Mouse (Mus musculus) C2C12 (cell line): ENCODE measurements at regions not wholly inside any gene's neighbourhood (a gene's known extent, or its start where the extent isn't known, plus 50 kb on each side); places are given as distances from the start of the nearest gene placed in this dataset.

Experiments
- H3K27me3 ChIP-seq: one replicate; pipeline ENCODE4 v1.6.1; 2011; ENCODE audit not compliant: control insufficient read depth, insufficient read depth, insufficient read length
- H3K36me3 ChIP-seq: one replicate; pipeline ENCODE4 v1.6.1; 2011; ENCODE audit not compliant: control insufficient read depth, insufficient read depth
- H3K4me3 ChIP-seq: one replicate; pipeline ENCODE4 v1.5.1; 2011; ENCODE audit warnings: mild to moderate bottlenecking, control low read depth; ENCODE audit not compliant: poor library complexity, insufficient read depth, severe bottlenecking
- H3K79me2 ChIP-seq: one replicate; pipeline ENCODE4 v1.6.1; 2011; ENCODE audit not compliant: control insufficient read depth, insufficient read depth
- H3K79me3 ChIP-seq: one replicate; pipeline ENCODE4 v1.6.1; 2011; ENCODE audit warnings: low read depth, control low read depth
- H3ac ChIP-seq: one replicate; pipeline ENCODE3; 2011; ENCODE audit warnings: low read depth; ENCODE audit not compliant: control insufficient read depth, insufficient read length
- CEBPB ChIP-seq: IDR thresholded peaks from one replicate; pipeline ENCODE4 v1.6.1; 2011; ENCODE audit warnings: low read depth, mild to moderate bottlenecking, control low read depth, moderate library complexity
- CTCF ChIP-seq: IDR thresholded peaks from one replicate; pipeline ENCODE4 v1.5.1; 2011; ENCODE audit not compliant: control insufficient read depth, insufficient read depth, insufficient read length
- FOSL1 ChIP-seq: IDR thresholded peaks from one replicate; pipeline ENCODE4 v1.8.0; 2011; ENCODE audit warnings: mild to moderate bottlenecking, low read length; ENCODE audit not compliant: poor library complexity, insufficient read depth, severe bottlenecking
- MAX ChIP-seq: IDR thresholded peaks from one replicate; pipeline ENCODE4 v1.6.1; 2011; ENCODE audit warnings: mild to moderate bottlenecking, control low read depth
- MYOD1 ChIP-seq: IDR thresholded peaks from one replicate; pipeline ENCODE4 v1.6.1; 2011; ENCODE audit warnings: low read depth; ENCODE audit not compliant: control insufficient read depth, insufficient read length
- MYOG ChIP-seq: IDR thresholded peaks from one replicate; pipeline ENCODE4 v1.6.1; 2011; ENCODE audit not compliant: control insufficient read depth, insufficient read length; ENCODE audit errors: extremely low read depth
- USF1 ChIP-seq: IDR thresholded peaks from one replicate; pipeline ENCODE4 v1.6.1; 2011; ENCODE audit warnings: low read depth, mild to moderate bottlenecking, control low read depth, moderate library complexity

DNA sequence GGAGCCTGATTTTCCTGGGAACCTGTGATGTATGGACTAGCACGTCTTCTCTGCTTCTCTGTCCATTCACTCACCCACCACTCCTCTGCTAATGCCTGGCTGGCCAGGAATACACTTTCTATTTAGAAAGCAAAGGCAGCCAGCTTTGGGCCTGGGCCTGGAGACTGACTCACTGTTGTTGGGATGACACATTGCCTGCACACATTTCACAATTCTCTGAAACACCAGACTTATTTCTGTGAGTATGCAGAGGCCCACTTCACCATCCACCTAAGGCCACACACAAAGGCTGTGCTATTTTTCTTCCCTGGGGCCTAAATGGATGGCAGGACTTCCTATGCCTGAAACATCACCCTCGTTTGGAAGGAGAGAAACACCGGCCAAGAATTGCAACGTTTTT is 199.7 kb upstream of the Klf4 start:
- Histone ChIP-seq H3ac (no peak overlapping the region), H3K79me3 (no peaks in the 10 kb centered on the region), H3K27me3 (no peaks in the 10 kb centered on the region), H3K79me2 (no peaks in the 10 kb centered on the region), H3K36me3 (no peaks in the 10 kb centered on the region), H3K4me3 (no peak overlapping the region)
- TF ChIP-seq CTCF, result no peak
- TF ChIP-seq MAX, result peak; percentile 52
- peak; percentile 90 for TF ChIP-seq FOSL1
- TF ChIP-seq MYOD1, result no peak
- peak; percentile 98 for TF ChIP-seq CEBPB
- TF ChIP-seq USF1, result no peak
- TF ChIP-seq MYOG, result no peak

DNA sequence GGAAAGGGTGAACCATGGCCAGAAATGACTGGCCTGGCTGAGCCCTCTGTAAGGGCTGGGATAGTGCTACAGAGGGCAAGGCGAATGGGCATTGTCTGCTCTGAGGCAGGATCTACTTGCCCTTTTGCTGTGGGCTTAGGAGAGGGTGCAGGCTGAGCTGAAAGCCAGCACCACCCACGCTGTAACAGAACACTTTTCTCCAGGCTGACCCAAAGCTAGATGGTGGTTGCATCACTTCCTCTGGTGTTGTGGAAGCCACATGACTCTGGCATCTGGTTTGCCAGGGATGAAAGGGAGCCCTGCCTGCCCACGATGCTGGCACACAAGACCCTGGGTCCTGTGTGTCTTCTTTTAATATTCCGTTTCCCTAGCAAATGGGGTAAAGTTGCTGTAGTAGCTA is 198.0 kb upstream of the Klf4 start:
- no peaks in the 10 kb centered on the region for H3K79me2 ChIP-seq

DNA sequence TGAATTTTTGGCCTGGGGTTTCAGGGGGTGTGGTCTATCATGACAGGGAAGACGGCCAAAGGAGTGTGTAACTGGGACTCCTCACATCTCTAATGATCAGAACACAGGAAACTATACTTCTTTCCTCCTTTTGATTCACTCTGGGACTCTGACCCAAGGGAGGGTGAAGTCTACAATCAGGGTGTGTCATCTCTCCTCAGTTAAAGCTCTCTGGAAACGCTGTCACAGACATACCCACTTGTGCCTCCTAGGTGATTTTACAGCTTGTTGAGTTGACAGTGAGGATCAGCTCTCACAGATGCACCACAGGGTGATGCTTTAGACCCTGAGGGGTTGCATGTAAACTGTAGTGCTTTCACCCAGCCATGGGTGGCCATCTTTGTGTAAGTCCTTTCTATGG is 194.9 kb upstream of the Klf4 start:
- H3K36me3 ChIP-seq, result no peaks in the 10 kb centered on the region
- no peaks in the 10 kb centered on the region for H3K79me2 ChIP-seq
- H3K27me3 ChIP-seq, result no peaks in the 10 kb centered on the region
- no peak overlapping the region for H3ac ChIP-seq
- TF ChIP-seq FOSL1 (no peak), CTCF (no peak), MAX (no peak), MYOG (no peak), USF1 (no peak), CEBPB (no peak), MYOD1 (no peak)
- no peaks in the 10 kb centered on the region for H3K79me3 ChIP-seq
- no peak overlapping the region for H3K4me3 ChIP-seq

More for the DNA sequence above, 198.0 kb upstream of the Klf4 start:
- H3ac ChIP-seq, result no peak overlapping the region
- no peaks in the 10 kb centered on the region for H3K79me3 ChIP-seq
- H3K4me3 ChIP-seq, result no peak overlapping the region
- H3K36me3 ChIP-seq, result no peaks in the 10 kb centered on the region
- H3K27me3 ChIP-seq, result no peaks in the 10 kb centered on the region
- TF ChIP-seq MAX, result peak; percentile 90
- TF ChIP-seq CEBPB, result peak; percentile 91
- TF ChIP-seq FOSL1, result no peak
- peak; percentile 84 for TF ChIP-seq USF1

DNA sequence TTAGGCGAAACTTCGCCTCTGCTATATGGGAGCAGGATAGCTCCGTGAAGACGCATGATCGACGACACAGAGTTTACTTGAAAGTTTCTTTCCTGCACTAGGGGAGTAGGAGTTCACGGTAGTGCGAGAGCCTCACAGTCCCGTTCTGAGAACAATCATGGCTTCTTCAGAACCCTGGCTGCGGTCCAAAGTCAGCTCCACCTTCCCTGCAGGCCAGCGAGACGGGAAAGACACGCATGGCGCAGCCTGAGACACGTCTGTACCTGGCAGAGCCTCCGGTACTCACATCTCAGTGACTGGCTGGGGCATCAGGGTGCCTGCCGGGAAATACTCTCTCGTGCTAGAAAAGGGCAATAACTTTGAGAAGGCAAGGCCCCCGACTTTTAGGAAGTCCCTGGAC is 193.8 kb upstream of the Klf4 start:
- Histone ChIP-seq H3K27me3 (no peaks in the 10 kb centered on the region), H3K79me3 (no peaks in the 10 kb centered on the region), H3K79me2 (no peaks in the 10 kb centered on the region), H3K36me3 (no peaks in the 10 kb centered on the region), H3K4me3 (no peak overlapping the region), H3ac (no peak overlapping the region)
- TF ChIP-seq CEBPB (no peak), USF1 (no peak), CTCF (no peak), MYOG (no peak)

DNA sequence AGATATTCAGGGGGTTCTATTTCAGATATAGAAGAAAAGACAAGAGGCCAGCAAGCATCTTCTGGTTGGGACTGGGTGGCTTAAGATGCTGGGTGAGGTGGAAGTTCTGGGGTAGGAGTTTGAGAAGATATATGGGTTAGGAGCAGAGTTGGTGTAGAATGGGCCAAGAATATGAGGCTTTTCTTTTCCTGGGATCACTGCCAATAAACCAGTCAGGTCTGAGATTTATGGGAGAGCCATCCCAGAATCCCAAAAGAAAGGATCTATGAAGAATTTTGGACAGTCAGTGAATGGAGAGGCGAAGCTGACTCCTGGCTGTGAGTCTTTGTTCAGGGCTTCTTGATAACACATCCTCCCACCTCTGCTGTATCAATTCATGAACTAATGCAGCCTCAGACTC is 192.0 kb upstream of the Klf4 start:
- Histone ChIP-seq H3K36me3 (no peaks in the 10 kb centered on the region), H3K79me2 (no peaks in the 10 kb centered on the region), H3K4me3 (no peak overlapping the region), H3K27me3 (no peaks in the 10 kb centered on the region), H3ac (no peak overlapping the region), H3K79me3 (no peaks in the 10 kb centered on the region)
- TF ChIP-seq CEBPB (no peak), MAX (no peak), MYOG (no peak), MYOD1 (no peak), USF1 (no peak)

DNA sequence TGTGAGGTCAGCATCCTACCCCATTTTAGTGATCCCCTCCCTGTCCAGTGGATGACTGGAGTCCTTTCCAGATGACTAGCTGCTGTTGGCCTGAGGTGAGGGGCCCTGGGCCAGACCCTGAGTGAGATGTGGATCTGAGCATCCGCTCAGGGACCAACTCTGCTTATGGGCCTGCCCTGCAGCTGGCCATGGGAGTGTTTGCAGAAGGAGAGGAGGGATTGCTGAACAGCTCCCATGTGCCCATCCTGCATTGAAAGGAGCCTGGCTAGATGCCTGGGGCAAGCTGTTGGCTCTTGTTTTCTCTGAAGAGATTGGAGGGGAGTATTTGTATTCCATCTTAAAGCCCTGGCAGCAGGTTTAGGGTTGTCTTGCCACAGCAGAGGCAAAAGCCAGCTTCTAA is 190.9 kb upstream of the Klf4 start:
- H3K36me3 ChIP-seq, result no peaks in the 10 kb centered on the region
- H3K79me2 ChIP-seq, result no peaks in the 10 kb centered on the region
- no peaks in the 10 kb centered on the region for H3K27me3 ChIP-seq
- H3K4me3 ChIP-seq, result no peak overlapping the region
- TF ChIP-seq FOSL1 (no peak), USF1 (no peak), MYOD1 (no peak), MYOG (no peak), MAX (no peak), CEBPB (no peak), CTCF (no peak)
- no peaks in the 10 kb centered on the region for H3K79me3 ChIP-seq
- no peak overlapping the region for H3ac ChIP-seq
